Mouse (Mus musculus) CD8-positive naive resting alpha-beta T cell, adult 57 days (primary cell): Measurements from ENCODE around the gene Lypd6b. TPM values are rescaled to one million over a fixed set of nuclear protein-coding genes. Genes with fewer than 3 reads are reported as not detected.

ENCODE experiments used
- total RNA-seq: library from RNA; stranded (reverse); gene quantifications from one replicate; pipeline ENCODE4 v1.2.4, GENCODE M21; 2023

Gene Lypd6b
- total RNA-seq, result 15.1 TPM

DNA sequence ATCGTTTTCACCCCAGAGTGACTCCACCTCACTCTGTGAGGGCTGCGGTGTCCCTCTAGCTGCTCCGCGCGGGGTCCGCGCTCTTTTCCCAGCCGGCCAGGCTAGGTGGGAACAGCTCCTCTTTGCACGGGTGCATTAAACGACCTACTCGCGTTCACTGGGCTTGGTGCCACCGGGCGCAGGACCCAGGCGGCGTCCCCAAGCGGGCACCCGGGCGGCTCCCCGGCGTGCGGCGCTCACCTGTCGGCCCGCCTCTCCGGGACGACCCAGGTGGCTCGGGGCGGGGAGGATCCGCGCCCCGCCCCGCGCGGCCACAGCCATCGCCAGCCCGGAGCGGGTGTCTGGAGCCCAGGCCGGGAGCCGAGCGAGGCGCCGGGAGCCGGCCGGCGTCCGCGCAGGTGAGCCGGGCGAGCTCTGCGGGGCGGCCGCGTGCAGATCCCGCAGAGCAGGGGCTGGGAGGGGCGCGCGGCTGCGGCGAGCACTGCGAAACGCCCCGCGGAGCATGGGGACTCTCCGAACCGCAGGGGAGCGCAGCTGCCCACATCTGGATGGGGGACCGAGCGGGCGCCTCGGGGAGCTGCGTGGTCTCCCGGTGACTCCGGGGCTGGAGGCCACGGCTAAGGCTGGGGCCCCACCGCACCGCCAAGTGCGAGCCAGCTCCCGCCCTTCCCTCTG lies at the start of gene Lypd6b:
Lypd6b (plus strand) TSS at position 313 of the 675 bp plus-strand sequence.

Other genes with a start within 250 kb of the Lypd6b start
- 1.3 TPM for gene Kif5c, start 168.4 kb upstream of the Lypd6b start, total RNA-seq